Mouse (Mus musculus): ENCODE results near the gene Itsn1.
A peak's percentile ranks its signal among the peaks of the same experiment; 100 is the strongest.

Itsn1 gene

GRCm38 (mm10) chr16:91919056-91919455 lies 190.0 kb downstream of the Itsn1 start:
- DNase-seq, result no peak

- DNase-seq, result no peak
These were observed 192.3 kb downstream of the Itsn1 start for GRCm38 (mm10) chr16:91921340-91921739.

DNA sequence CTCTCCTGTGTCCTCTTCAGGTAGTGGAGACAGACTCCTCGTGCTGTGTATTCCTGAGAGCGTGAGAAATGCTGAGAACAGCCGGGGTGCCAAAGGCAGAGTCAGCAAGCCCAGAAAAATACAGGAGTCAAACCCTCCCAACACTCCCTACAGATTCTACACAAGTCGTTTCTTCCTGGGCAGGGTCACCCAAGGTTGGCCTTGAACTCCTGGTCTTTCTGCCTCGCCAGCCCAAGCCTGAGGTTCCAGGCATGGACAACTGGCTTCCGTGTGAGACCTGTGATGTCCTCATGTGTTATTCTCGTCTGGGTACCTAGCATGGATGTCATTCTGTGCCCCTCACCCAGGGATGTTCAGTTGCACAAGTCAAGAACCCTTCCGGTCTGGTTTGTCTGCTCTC lies 193.9 kb downstream of the Itsn1 start:
- no peak for DNase-seq

DNA sequence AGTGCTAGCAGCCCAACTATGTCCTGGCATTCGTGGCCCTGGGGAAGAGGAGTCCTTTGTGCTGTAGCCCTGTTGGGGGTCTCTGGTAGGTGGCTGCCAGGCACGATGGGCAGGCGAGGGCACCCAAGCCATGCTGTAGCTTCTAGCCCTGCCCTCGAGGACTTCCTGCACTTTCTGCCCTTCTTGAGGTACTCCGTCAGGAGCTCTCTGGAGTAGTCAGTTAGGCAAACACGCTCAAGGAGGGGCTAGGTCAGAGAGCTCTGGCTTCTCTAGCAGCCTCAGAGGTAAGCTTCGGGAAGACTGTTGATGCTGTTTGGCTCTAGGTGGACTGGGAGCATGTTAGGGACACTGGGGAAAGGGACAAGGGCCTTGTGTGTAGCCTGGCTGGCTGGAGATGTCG lies 195.3 kb downstream of the Itsn1 start:
- DNase-seq, result no peak

GRCm38 (mm10) chr16:91927911-91928630 lies 199.0 kb downstream of the Itsn1 start:
- no peak for DNase-seq

DNA sequence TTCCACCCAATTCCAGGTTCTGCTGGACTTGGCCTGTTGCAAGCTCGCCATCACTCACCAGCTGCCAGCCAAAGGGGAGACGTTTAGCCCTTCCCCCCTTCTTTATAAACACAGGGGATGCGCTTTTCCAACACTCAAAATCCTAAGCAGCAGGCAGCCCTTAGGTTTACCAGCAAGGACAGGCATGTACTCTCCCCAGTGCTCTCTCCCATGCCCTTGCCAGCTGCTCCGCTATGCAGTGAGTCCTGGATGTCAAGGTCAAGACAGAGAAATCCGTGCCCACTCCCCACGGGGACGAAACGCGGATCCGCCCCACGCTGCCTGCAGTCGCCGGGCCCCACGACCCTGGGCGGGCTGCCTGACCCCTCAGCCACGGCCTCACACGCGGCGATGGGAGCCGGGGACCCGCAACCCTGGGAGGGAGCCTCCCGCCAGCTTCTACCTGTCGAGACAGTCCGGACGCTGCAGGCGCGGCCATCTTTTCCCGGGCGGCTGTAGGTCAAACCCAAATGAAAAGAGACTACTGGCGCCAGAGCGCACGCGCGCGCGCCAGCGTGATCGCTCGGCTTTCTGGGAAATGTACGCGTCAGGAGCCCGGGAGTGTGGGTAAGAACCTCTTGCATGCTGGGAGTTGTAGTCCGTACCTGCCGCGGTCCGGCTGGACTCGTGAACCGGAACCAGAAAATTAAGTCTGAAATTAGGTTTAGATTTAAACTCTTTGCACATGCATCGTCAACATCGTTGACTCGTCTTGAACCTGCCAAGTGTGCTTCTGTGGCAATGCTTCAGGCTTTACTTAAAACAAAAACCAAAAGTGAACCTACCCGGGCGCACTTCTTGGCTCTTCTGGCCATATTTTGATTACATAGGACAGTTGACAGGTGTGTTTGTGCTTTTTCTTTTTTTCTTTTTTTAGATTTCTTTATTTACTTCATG lies 202.3 kb downstream of the Itsn1 start:
- DNase-seq, result peak; percentile 84

- DNase-seq, result no peak
These were observed 203.1 kb downstream of the Itsn1 start for GRCm38 (mm10) chr16:91932082-91932690.

GRCm38 (mm10) chr16:91932843-91933518 lies 203.9 kb downstream of the Itsn1 start:
- no peak for DNase-seq

DNA sequence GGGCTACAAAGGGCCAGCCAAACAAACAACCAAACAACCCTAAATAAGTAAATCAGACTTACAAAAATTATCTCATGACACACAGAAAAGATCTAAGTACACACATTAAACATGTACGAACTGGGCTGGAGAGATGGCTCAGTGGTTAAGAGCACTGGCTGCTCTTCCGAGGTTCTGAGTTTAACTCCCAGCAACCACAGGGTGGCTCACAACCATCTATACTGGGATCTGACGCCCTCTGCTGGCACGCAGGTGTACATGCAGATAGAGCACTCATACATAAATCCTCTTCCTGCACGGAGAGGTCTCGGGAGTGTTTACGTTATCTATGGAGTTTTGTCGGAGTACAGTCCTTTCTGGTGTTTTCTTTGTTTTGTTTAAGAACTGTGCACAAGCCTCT lies 206.0 kb downstream of the Itsn1 start:
- DNase-seq, result peak; percentile 75

GRCm38 (mm10) chr16:91935726-91936125 lies 206.6 kb downstream of the Itsn1 start:
- no peak for DNase-seq

DNA sequence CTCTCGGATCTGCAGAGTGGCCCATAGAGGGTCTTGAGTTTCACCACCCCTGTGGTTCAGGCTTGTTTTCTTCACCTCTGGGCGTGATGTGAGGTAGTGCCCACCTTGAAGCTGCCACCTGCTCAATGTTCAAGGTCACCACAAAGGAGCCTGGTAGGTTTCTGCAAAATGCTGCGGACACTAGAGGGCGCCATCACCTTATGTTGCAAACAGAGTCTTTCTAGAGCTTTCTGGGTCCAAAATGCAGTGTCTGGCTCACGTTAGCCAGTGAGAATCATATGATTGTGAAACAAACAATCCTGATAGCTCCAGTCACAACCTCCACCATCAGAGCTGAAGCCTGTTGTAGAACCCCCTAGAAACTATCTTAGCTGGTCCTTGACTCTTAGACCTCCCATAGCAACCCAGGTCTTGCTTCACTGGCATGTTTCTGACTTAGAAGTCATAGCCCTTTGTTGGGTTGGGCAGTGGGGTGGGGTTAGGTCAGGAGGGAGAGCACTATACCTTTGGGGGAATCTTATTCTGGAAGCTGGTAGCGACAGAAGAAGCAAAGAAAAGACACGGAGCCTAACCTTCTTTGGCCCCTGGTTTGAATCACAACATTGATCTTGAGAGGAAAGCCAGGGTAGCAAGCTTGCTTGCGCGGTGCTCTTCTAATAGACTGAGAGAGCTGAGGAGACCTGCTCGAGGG lies 207.4 kb downstream of the Itsn1 start:
- DNase-seq, result peak; percentile 97

GRCm38 (mm10) chr16:91937281-91937680 lies 208.2 kb downstream of the Itsn1 start:
- no peak for DNase-seq

DNA sequence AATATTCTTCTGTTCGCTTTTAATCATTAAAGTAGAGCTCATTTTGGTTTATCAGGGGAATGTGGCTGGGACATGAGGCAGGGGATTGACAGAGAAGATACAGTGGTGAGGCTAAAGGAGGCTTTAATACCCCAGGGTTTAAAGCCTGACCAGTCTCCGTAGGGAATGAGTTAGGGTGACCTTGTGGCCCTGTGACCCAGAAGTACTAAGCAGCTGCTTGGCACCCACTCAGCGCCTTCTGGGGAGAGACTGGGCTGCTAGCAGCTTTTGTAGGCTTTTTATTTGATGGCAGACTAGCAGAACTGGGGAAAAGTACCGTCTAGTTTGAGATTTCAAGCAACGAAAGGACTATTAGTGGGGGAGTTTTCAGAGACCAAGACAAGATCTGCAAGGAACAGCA lies 209.1 kb downstream of the Itsn1 start:
- no peak for DNase-seq

DNA sequence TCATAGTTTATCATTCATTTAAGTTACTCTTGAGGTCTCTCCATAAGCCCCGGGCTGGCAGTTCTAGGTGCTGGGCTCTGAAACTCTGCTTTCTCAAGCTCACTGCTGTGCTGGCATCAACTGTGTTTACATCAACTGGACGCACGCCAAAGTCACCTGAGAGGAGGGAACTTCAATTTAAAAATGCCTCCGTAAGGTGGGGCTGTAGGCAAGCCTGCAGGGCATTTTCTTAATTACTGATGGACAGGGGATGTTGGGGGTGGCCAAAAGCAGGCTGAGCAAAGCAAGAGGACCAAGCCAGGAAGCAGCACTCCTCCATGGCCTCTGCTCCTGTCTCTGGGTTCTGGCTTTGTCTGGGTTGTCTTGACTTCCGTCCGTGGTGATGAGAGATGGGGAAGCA lies 211.6 kb downstream of the Itsn1 start:
- no peak for DNase-seq

DNA sequence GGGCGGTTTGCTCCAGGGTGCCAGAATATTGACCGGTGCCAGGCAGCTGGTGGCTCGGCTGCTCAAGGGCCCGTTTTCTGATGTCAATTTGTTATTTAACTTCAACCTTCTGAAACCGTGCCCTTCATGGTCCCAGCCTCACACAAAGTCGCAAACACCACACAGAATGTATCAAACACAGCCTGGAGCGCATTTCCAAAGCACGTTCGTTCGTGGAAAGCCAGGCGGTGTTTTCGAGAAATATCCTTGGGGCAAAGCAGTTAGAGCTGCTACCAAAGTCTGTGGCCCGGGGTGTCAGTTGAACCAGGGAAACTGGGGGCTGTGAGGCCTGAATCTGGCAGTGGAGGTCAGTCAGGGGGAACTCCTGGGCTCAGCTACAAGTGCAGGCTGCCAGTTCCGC lies 213.1 kb downstream of the Itsn1 start:
- no peak for DNase-seq

DNA sequence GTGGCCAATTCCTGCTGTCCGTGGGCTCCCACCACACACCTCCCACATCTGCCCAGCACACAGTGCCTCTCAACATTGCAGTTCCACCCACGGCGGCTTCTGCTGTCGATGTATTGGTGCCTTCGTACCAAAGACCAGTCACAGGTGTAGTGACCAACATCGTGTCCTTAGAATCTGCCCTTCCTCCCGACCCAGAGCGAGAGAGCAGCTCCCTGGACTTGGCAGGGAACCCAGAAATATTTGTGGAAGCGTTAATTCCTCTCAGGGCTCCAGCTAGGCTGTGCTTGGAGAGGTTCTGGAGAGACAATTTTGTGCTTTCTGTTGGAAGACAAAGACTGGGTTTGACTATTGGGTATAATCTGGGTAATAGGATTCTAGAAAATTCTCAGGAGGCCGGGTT lies 217.2 kb downstream of the Itsn1 start:
- no peak for DNase-seq

GRCm38 (mm10) chr16:91947093-91947492 lies 218.0 kb downstream of the Itsn1 start:
- DNase-seq, result no peak

DNA sequence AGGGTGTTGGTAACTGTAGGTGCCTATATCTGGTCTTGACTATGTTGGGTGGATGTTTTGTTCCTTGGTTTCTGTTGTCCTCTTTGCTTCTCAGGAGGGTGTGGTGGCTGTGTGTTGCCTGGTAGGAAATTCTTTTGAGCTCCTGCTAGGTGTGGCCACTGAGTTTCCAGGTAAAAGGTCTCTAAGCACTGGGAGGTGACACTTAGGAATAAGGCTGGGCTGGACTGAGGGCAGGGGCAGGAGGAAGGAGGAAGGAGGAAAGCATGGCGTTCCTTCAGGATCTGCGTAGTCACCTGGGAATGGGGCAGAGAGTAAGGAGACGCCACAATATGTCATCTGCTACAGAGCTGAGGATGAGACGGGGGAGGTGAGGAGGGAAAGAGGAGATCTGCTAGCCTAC lies 224.9 kb downstream of the Itsn1 start:
- DNase-seq, result no peak

GRCm38 (mm10) chr16:91954766-91955165 lies 225.7 kb downstream of the Itsn1 start:
- DNase-seq, result no peak

DNA sequence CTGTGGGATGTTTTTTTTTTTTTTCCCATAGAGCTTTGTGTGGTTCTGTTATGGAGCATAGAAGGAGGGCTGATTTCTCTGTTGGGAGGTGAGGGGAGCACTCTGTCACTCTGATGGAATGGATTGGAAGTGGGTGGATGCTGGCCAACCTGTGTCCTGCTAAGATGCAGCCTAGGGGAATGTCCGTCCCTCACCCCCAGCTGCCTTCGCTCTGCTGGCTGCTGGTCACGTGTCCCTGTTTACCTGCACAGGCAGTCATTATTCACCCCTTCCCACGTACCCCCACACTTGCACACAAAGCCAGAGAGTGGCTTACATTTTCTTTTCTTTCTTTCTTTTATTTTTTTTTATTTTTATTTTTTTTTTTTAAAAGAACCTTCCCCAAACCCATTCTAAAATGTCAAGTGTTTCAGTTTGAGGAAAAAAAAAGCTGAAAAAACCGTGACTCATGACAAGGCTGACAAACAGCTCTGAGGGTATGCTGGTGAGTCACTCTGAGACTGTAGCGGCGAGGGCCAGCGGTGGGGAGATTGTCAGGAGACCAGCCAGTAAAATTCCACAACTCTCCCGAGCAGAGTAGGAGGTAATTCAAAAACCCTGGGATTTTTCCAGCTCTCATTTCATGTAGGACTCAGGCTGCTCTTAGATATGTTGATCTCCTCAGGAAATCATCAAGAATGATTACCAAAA lies 233.3 kb downstream of the Itsn1 start:
- DNase-seq, result peak; percentile 35

GRCm38 (mm10) chr16:91962894-91963555 lies 233.9 kb downstream of the Itsn1 start:
- DNase-seq, result peak; percentile 62

Measured in right cerebral cortex, postnatal 4 days (tissue).